Mouse (Mus musculus) left cerebral cortex, postnatal 10 days (tissue): ENCODE measurements around the gene Zdhhc6. TPM values are rescaled to one million over a fixed set of nuclear protein-coding genes. Genes with fewer than 3 reads are reported as not detected.

Source experiments
- DNase-seq, 2 experiments: peaks; one replicate each; pipeline ENCODE4 v3.0.0; 2021 to 2022; ENCODE audit warnings: low spot score in 2 of 2, mixed read lengths in 1 of 2; ENCODE audit errors: extremely low spot score in 1 of 2
- intact Hi-C: fragments of 180-260 bp; cut with DNase I; formaldehyde crosslinking; loops from one replicate; pipeline ENCODE4 v1.15.1; 2025
- total RNA-seq, 2 experiments: library from RNA; stranded (reverse); gene quantifications; 2 replicates each; pipeline ENCODE4 v1.2.3; 2021

Zdhhc6 gene
- total RNA-seq, 2 experiments from 2014 or later, result 25.6 to 26.8 TPM

- intact Hi-C loops, result no loop called here
- no peak for DNase-seq
These were observed 44.4 kb downstream of the Zdhhc6 start for GRCm38 (mm10) chr19:55271448-55271847.

DNA sequence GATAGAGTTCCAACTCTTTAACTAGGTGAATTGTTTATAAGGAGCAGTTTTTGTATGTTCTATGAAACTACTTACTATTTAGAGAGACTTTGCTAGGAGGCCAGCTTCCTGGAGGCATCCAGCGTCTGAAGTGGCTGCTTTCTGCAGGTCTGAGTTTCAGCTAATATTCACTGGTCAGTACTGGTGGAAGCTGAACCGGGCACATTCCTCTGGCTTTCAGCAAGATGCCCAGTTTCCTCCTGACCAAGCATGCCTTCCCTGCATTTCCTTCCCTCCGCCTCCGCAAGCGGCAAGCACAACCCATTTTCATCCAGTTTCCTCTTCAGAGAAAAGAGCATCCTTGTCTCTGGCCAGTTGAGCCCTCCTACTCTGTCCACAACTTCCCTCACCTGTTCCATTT, 46.8 kb downstream of the Zdhhc6 start:
- DNase-seq, result no peak
- intact Hi-C loops, result no loop called here

GRCm38 (mm10) chr19:55268150-55268549, 47.7 kb downstream of the Zdhhc6 start:
- DNase-seq, result no peak
- intact Hi-C loops, result no loop called here

GRCm38 (mm10) chr19:55266786-55267185, 49.0 kb downstream of the Zdhhc6 start:
- DNase-seq, result no peak
- intact Hi-C loops, result no loop called here

GRCm38 (mm10) chr19:55265269-55265668, 50.6 kb downstream of the Zdhhc6 start:
- intact Hi-C loops, result no loop called here
- DNase-seq, result no peak

DNA sequence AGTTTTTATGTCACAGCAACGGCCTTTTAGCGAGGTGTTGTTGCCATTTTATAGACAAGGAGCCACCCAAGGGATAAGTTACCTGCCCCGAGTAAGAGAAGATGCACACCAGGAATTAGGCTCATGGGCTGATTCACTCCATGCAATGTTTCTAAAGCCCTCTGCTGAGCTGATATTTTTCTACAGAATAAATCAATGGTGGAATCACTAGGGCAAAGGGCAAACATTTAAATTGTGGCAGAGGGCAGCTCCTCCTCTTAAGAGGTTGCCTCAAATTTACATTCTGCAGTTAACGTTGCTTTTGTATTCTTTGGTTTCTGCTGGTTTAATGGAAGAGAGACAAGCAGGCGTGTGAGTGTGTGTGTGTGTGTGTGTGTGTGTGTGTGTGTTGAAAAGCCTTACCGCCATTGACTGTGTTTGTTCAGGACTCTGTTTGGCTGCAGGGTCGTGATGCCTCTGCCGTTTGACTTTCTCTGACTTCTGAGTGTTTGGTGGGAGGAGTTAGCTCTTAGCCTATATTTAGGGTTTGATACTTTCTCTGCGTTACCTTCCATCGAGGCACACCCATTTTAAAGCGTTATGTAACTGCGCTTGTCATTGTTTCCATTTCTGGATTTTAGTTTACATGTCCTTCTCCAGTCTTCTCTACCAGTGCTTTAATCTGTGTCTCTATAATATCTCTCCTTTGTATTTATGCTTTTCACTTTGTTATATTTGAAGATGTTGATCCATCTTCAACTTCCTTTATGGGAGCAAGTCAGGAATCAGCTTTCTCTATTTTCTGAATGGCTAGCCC, 55.2 kb downstream of the Zdhhc6 start:
- no peak for DNase-seq
- intact Hi-C loops, result no loop called here

GRCm38 (mm10) chr19:55258514-55258913, 57.3 kb downstream of the Zdhhc6 start:
- intact Hi-C loops, result no loop called here
- no peak for DNase-seq

DNA sequence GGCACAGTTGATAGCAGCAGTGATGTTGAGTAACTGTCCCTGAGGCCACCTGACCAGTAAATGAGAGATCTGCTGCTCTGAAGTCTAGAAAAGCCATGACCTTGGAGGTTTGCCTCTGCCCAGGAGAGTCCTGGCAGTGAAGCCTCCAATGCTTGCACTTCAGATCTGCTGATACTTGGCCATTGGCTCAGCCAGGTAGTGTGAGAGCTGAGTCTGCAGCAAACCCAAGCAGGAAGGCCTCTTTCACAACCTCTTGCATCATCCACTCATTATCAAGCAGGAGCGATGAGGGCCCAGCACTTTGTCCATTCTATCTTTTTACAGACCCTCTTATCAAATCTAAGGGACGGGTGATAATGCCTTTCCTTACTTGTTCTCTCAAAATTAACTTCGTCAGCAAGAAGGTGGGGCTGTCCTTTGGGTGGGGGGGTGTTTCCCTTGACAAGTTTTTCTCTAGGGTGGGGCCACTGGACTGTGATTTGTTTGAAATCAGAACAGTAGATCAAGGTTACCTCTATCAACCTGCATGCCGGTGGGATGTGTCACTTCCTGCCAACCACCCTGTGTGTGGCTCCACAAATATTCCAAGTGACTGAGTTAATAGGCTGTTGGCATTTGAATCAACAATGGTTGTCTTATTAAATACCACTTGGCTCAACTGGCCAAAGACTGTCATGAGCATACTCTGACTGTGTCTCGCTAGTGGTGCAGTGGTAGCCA, 58.0 kb downstream of the Zdhhc6 start:
- intact Hi-C loops, result no loop called here
- DNase-seq, result no peak

DNA sequence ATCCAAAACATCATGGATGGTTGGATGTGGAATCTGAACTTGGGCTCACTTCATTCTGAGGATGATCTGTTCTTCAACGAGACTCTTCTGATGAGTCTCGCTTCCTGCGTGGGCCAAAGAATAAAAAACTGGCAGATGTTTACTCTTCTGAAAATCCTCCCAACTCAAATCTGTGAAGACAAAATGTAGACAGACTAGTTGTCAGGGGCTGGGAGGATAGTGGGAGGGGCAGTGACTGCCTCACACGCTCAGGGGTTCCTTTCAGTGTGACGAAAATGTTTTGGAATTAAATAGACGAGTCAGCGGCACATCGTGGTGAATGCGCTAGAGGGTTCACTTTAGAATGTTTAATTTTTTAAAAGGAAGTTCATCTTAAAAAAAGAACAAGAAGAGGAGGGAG, 59.7 kb downstream of the Zdhhc6 start:
- DNase-seq, result peak in 1 of 2 experiments; percentile 20
- intact Hi-C loops, result no loop called here

GRCm38 (mm10) chr19:55254513-55255016, 61.3 kb downstream of the Zdhhc6 start:
- intact Hi-C loops, result no loop called here
- DNase-seq, result peak; percentile 46 to 60

DNA sequence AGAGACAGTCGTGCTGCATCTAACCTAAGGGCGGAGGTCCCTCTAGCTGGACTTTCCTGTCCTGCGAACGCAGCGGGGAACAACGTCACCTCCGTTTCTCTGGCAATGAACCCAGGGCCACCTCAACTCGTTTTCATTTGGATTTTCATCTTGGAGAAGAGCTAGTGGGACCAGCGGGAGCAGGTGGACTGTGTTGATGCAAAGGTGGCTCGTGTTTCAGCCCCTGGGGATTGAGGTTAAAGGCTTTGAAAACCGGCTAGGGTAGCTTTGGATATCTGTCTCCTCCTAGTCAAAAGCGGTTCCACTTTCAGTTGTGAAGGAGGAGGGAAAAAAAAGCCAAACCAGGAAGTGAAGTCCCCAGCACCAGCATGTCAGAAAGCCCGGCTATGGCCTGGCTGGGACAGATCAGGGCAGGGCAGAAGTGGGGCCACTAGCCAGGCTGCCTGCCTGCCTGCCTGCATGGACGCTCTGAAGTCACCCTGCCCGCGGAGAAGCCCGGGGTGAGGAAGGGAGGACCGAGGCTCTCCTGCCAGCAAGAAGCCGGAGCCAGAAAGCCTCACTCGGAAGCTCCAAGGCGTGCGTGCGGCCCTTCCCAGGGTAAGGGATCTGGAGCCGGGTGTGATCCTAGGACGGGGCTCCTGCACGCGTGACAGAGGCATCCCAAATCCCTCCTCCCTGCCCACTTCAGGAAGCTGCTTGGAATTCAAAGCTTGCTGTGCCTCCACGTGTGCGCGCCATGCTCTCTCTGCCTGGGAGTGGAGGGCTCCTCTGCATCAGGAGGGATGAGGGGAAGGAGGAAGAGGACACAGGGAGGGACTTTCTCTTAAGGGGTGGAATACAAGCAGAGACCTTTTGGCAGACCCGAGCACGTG, 62.0 kb downstream of the Zdhhc6 start:
- intact Hi-C loops, result no loop called here
- DNase-seq, result peak; percentile 38 to 69

DNA sequence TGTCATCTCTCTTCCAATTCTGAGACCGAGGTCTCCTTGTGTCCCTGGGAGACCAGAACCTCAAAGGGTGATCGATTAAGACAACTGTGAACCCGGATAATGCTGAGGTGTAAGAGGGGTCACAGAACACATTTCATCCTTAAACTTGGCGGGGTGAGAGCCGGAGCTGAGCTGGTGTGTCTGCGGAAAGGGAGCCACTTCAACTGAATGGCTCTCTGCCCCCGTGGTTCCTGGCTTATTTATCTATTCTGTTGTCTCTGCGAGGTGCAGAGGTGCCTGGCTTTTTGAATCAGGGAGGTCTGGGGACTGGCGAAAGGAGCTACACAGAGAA, 62.6 kb downstream of the Zdhhc6 start:
- DNase-seq, result no peak
- intact Hi-C loops, result no loop called here

- no peak for DNase-seq
- intact Hi-C loops, result no loop called here
These were observed 64.3 kb downstream of the Zdhhc6 start, which contains the start of gene Acsl5 for GRCm38 (mm10) chr19:55251383-55252124. Acsl5 (plus strand) TSS chr19:55251938.

DNA sequence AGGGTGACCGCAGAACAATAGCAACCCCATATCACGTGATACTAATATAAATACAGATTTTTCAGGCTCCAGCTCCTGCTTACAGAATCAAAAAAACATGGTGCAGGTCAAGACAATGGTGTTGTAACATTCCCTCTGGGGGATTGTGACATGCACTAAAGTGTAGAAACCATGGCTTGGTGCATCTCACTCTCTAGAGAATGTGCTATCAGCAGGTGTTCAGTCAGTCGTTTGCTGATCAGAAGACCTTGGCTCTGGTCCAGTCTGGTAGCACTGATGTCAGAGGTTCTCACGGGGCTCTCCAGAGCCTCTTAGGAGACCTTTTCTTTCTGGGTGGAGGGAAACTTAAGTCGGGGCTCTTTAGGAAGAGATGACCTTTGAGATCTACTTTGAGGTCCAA, 65.4 kb downstream of the Zdhhc6 start:
- intact Hi-C loops, result no loop called here
- DNase-seq, result no peak

GRCm38 (mm10) chr19:55247991-55248520, 67.8 kb downstream of the Zdhhc6 start:
- intact Hi-C loops, result no loop called here
- no peak for DNase-seq

DNA sequence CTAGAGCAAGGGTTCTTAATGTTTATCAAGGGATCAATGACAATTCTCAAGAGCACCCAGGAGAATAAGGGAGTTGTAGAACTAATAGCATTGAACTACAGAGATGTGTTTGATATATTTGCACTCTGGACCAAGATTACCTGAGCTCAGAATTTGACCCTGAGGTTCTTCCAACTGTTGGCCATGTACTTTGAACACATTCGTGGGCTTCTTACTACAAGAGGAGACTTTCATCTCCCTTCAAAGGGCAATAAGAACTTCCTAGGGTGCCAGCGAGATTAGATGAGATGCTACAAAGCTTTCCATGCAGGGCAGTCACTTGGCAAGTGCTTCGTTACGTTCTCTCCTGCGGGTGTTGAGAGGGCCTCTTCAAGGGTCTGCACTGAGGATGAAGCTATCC, 68.3 kb downstream of the Zdhhc6 start:
- intact Hi-C loops, result no loop called here
- no peak for DNase-seq

GRCm38 (mm10) chr19:55244791-55245231, 71.0 kb downstream of the Zdhhc6 start:
- intact Hi-C loops, result no loop called here
- peak in 1 of 2 experiments; percentile 82 for DNase-seq

DNA sequence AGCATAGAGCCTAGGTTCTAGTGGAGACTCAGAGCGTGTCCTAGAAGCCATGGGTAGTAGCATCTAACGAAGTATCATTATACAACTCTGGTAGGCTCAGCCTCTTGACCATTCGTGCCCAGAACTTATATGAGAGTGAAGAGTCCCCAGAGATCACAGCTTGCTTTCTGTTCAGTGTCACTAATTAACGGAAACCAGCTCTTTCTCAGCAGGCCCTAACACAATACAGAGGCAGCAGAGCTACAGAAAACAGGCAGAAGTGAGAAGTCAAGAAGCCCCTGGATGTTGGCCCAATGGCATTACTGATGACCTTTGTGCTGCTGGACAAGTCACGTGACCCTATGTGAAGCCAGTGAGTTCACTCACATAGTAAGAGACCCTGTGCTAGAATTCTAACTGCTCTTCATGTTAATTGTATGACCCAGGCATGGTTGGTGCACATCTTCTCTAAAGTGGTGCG, 74.6 kb downstream of the Zdhhc6 start, which contains the start of gene Gucy2g:
Gene Gucy2g (minus strand): TSS at position 51 of the 460 bp plus-strand sequence.
- intact Hi-C loops, result no loop called here
- DNase-seq, result no peak
